Mouse (Mus musculus): ENCODE data around the gene Alkbh8.
"Not testable (repeated sequence)": the region's sequence is repeated elsewhere in the genome, so short reads cannot be mapped to it uniquely, and the experiment has no call there.

The Alkbh8 gene

GRCm38 (mm10) chr9:3334962-3335767, at the start of gene Alkbh8:
Alkbh8 (plus strand) TSS chr9:3335140.
- DNase-seq (ENCODE audit: low spot score in 2 of 2), result peak; percentile 84 to 85

GRCm38 (mm10) chr9:3309292-3309836, 25.6 kb upstream of the Alkbh8 start:
- no peak for DNase-seq (ENCODE audit: low spot score in 2 of 2)

GRCm38 (mm10) chr9:3310016-3310415, 24.9 kb upstream of the Alkbh8 start:
- no peak for DNase-seq (ENCODE audit: low spot score in 2 of 2)

- not testable (repeated sequence) for DNase-seq (ENCODE audit: low spot score in 2 of 2)
Observed at GRCm38 (mm10) chr9:3327342-3328053, 7.4 kb upstream of the Alkbh8 start.

GRCm38 (mm10) chr9:3328054-3328595, 6.8 kb upstream of the Alkbh8 start:
- DNase-seq (ENCODE audit: low spot score in 2 of 2), result no peak

- no peak for DNase-seq (ENCODE audit: low spot score in 2 of 2)
Observed at GRCm38 (mm10) chr9:3330319-3330718, 4.6 kb upstream of the Alkbh8 start.

GRCm38 (mm10) chr9:3330737-3331384, 4.1 kb upstream of the Alkbh8 start:
- no peak for DNase-seq (ENCODE audit: low spot score in 2 of 2)

GRCm38 (mm10) chr9:3336661-3337060, 1.7 kb downstream of the Alkbh8 start:
- DNase-seq (ENCODE audit: low spot score in 2 of 2), result no peak

- DNase-seq (ENCODE audit: low spot score in 2 of 2), result no peak
Observed at GRCm38 (mm10) chr9:3345136-3345535, 10.2 kb downstream of the Alkbh8 start.

- DNase-seq (ENCODE audit: low spot score in 2 of 2), result no peak
Observed at GRCm38 (mm10) chr9:3345967-3346366, 11.0 kb downstream of the Alkbh8 start.

GRCm38 (mm10) chr9:3350056-3350455, 15.1 kb downstream of the Alkbh8 start:
- no peak for DNase-seq (ENCODE audit: low spot score in 2 of 2)

- not testable (repeated sequence) for DNase-seq (ENCODE audit: low spot score in 2 of 2)
Observed at GRCm38 (mm10) chr9:3376323-3376722, 41.4 kb downstream of the Alkbh8 start.

- DNase-seq (ENCODE audit: low spot score in 2 of 2), result peak; percentile 85 to 87
Observed at GRCm38 (mm10) chr9:3403251-3404208, 68.6 kb downstream of the Alkbh8 start, which contains the start of gene Cwf19l2. Cwf19l2 (plus strand) TSS chr9:3403592.

- DNase-seq (ENCODE audit: low spot score in 2 of 2), result peak; percentile 29 to 44
Observed at GRCm38 (mm10) chr9:3404372-3404771, 69.4 kb downstream of the Alkbh8 start.

GRCm38 (mm10) chr9:3439555-3440300, 104.8 kb downstream of the Alkbh8 start:
- not testable (repeated sequence) for DNase-seq (ENCODE audit: low spot score in 2 of 2)
